Mouse (Mus musculus) heart, embryonic 16.5 days (tissue): ENCODE data around the gene Adgrd1. TPM values are rescaled to one million over a fixed set of nuclear protein-coding genes. Genes with fewer than 3 reads are reported as not detected.
A peak's percentile ranks its signal among the peaks of the same experiment; 100 is the strongest.

ENCODE experiments used
- ATAC-seq: fragments of 200-750 bp; cut with Nextera tagmentation; replicated peaks from 2 replicates; pipeline ENCODE4 v1.8.0; 2017; ENCODE audit warnings: moderate number of reproducible peaks; ENCODE audit not compliant: insufficient read depth, low FRiP score; ENCODE audit errors: extremely low read depth
- H3K27ac ChIP-seq: fragments of 300-500 bp; sonication (generic); 2 replicates; pipeline ENCODE4 v1.5.1; 2014; ENCODE audit warnings: mild to moderate bottlenecking, low read length, control low read depth, moderate library complexity
- H3K27me3 ChIP-seq: fragments of 300-500 bp; sonication (generic); 2 replicates; pipeline ENCODE4 v1.6.1; 2014; ENCODE audit warnings: low read length, mixed read lengths; ENCODE audit not compliant: control insufficient read depth, insufficient read depth
- H3K36me3 ChIP-seq: fragments of 300-500 bp; sonication (generic); 2 replicates; pipeline ENCODE4 v1.6.1; 2014; ENCODE audit not compliant: control insufficient read depth, insufficient read depth
- H3K4me1 ChIP-seq: fragments of 300-500 bp; sonication (generic); 2 replicates; pipeline ENCODE4 v1.6.1; 2014; ENCODE audit warnings: low read length, mixed read lengths; ENCODE audit not compliant: control insufficient read depth, insufficient read depth
- H3K4me2 ChIP-seq: fragments of 300-500 bp; sonication (generic); 2 replicates; pipeline ENCODE4 v1.6.1; 2014; ENCODE audit warnings: low read depth, mild to moderate bottlenecking, control low read depth, low read length
- H3K4me3 ChIP-seq: fragments of 300-500 bp; sonication (generic); 2 replicates; pipeline ENCODE4 v1.5.1; 2014; ENCODE audit warnings: mild to moderate bottlenecking, control low read depth, low read length
- H3K9ac ChIP-seq: fragments of 300-500 bp; sonication (generic); 2 replicates; pipeline ENCODE4 v1.6.1; 2014; ENCODE audit warnings: low read length, control low read depth
- H3K9me3 ChIP-seq: fragments of 300-500 bp; sonication (generic); replicated peaks from 2 replicates; pipeline ENCODE4 v1.6.1; 2016; ENCODE audit warnings: low read length; ENCODE audit not compliant: control insufficient read depth
- WGBS: fragments of 180-500 bp; shearing (Covaris S2); extraction: QIAGEN DNeasy Blood & Tissue Kit; methylation state at CpG from one replicate; pipeline ENCODE4 v1.1.7; 2014; 5-methylcytosine and 5-hydroxymethylcytosine counted together
- polyA plus RNA-seq: library from polyadenylated mRNA; unstranded; fragments of >200 nt; fragmentation: Nextera tagmentation; extraction: Ambion mirVana; gene quantifications from 2 replicates; pipeline ENCODE4 v1.2.1, GENCODE M21; 2015

Adgrd1 gene
- polyA plus RNA-seq, 1 experiment from 2014 or later: 3.1 TPM

GRCm38 (mm10) chr5:129137405-129137804, 40.9 kb downstream of the Adgrd1 start:
- no peaks in the 10 kb centered on the region for H3K36me3 ChIP-seq
- H3K9me3 ChIP-seq: no peaks in the 10 kb centered on the region
- no peaks in the 10 kb centered on the region for H3K27me3 ChIP-seq
- H3K4me3 ChIP-seq: no peak overlapping the region
- 82% methylated on average over 5 of the region's 5 CpGs for WGBS
- H3K27ac ChIP-seq: no peak overlapping the region
- no peak overlapping the region for H3K9ac ChIP-seq
- H3K4me2 ChIP-seq: no peak overlapping the region
- H3K4me1 ChIP-seq: no peaks in the 10 kb centered on the region; the same call in 1 of the 2 replicates
- ATAC-seq: no peak

- Histone ChIP-seq H3K9me3 (no peaks in the 10 kb centered on the region), H3K9ac (no peak overlapping the region), H3K36me3 (no peaks in the 10 kb centered on the region), H3K4me2 (no peak overlapping the region), H3K27ac (no peak overlapping the region), H3K4me1 (no peaks in the 10 kb centered on the region; the same call in 1 of the 2 replicates), H3K4me3 (no peak overlapping the region), H3K27me3 (no peaks in the 10 kb centered on the region)
- no peak for ATAC-seq
- 71% methylated on average over 15 of the region's 15 CpGs for WGBS
These were observed 42.0 kb downstream of the Adgrd1 start for GRCm38 (mm10) chr5:129138576-129138975.

- peaks cover 18% of the 10 kb centered on the region for H3K4me1 ChIP-seq
- H3K9ac ChIP-seq: no peak overlapping the region
- no peak overlapping the region for H3K27ac ChIP-seq
- no peaks in the 10 kb centered on the region for H3K36me3 ChIP-seq
- H3K27me3 ChIP-seq: no peaks in the 10 kb centered on the region
- ATAC-seq: no peak
- H3K4me3 ChIP-seq: no peak overlapping the region
- no peak overlapping the region for H3K4me2 ChIP-seq
- H3K9me3 ChIP-seq: no peaks in the 10 kb centered on the region
- WGBS: 50% methylated on average over 5 of the region's 5 CpGs
These were observed 46.3 kb downstream of the Adgrd1 start for GRCm38 (mm10) chr5:129142801-129143200.

- Histone ChIP-seq H3K9ac (no peak overlapping the region), H3K4me2 (no peak overlapping the region), H3K36me3 (no peaks in the 10 kb centered on the region), H3K27me3 (no peaks in the 10 kb centered on the region), H3K9me3 (no peaks in the 10 kb centered on the region), H3K4me1 (peaks cover 18% of the 10 kb centered on the region), H3K4me3 (no peak overlapping the region), H3K27ac (no peak overlapping the region)
- ATAC-seq: no peak
- 67% methylated on average over 8 of the region's 8 CpGs for WGBS
These were observed 48.9 kb downstream of the Adgrd1 start for GRCm38 (mm10) chr5:129145307-129145935.

- H3K4me1 ChIP-seq: peaks cover 18% of the 10 kb centered on the region
- ATAC-seq: peak; percentile 67
- H3K27me3 ChIP-seq: no peaks in the 10 kb centered on the region
- H3K4me2 ChIP-seq: peak overlapping the region; percentile 1; the same call in 1 of the 2 replicates
- H3K9me3 ChIP-seq: no peaks in the 10 kb centered on the region
- H3K36me3 ChIP-seq: no peaks in the 10 kb centered on the region
- 42% methylated on average over 12 of the region's 12 CpGs for WGBS
- H3K9ac ChIP-seq: no peak overlapping the region
- H3K4me3 ChIP-seq: no peak overlapping the region
- H3K27ac ChIP-seq: peak overlapping the region; percentile 63
These were observed 50.5 kb downstream of the Adgrd1 start for GRCm38 (mm10) chr5:129146892-129147509.

GRCm38 (mm10) chr5:129148485-129148884, 51.9 kb downstream of the Adgrd1 start:
- WGBS: 77% methylated on average over 9 of the region's 9 CpGs

GRCm38 (mm10) chr5:129155023-129155901, 58.7 kb downstream of the Adgrd1 start:
- Histone ChIP-seq H3K9me3 (no peaks in the 10 kb centered on the region), H3K36me3 (no peaks in the 10 kb centered on the region), H3K9ac (no peak overlapping the region), H3K4me1 (no peaks in the 10 kb centered on the region), H3K4me3 (no peak overlapping the region), H3K27ac (no peak overlapping the region), H3K27me3 (no peaks in the 10 kb centered on the region), H3K4me2 (no peak overlapping the region)
- ATAC-seq: no peak
- 68% methylated on average over 14 of the region's 14 CpGs for WGBS

More at GRCm38 (mm10) chr5:129148485-129148884, 51.9 kb downstream of the Adgrd1 start:
- no peaks in the 10 kb centered on the region for H3K36me3 ChIP-seq
- H3K4me2 ChIP-seq: no peak overlapping the region
- no peak overlapping the region for H3K9ac ChIP-seq
- no peak for ATAC-seq
- H3K9me3 ChIP-seq: no peaks in the 10 kb centered on the region
- no peak overlapping the region for H3K27ac ChIP-seq
- H3K4me3 ChIP-seq: no peak overlapping the region
- H3K4me1 ChIP-seq: peaks cover 18% of the 10 kb centered on the region
- H3K27me3 ChIP-seq: no peaks in the 10 kb centered on the region

- no peak for ATAC-seq
- Histone ChIP-seq H3K9ac (no peak overlapping the region), H3K9me3 (no peaks in the 10 kb centered on the region), H3K36me3 (no peaks in the 10 kb centered on the region), H3K4me3 (no peak overlapping the region), H3K4me2 (no peak overlapping the region), H3K27ac (no peak overlapping the region), H3K27me3 (no peaks in the 10 kb centered on the region), H3K4me1 (no peaks in the 10 kb centered on the region)
- 54% methylated on average over 9 of the region's 9 CpGs for WGBS
These were observed 59.4 kb downstream of the Adgrd1 start for GRCm38 (mm10) chr5:129155902-129156311.
